Mouse (Mus musculus) midbrain, embryonic 11.5 days (tissue): ENCODE measurements around the gene Yeats4. TPM values are rescaled to one million over a fixed set of nuclear protein-coding genes. Genes with fewer than 3 reads are reported as not detected.

Experiments
- polyA plus RNA-seq: library from polyadenylated mRNA; unstranded; fragments of >200 nt; fragmentation: Nextera tagmentation; extraction: Ambion mirVana; gene quantifications from 2 replicates; pipeline ENCODE4 v1.2.1, GENCODE M21; 2014

Gene Yeats4
- polyA plus RNA-seq, 1 experiment from 2014 or later: 173 TPM

Other genes starting within 250 kb of the Yeats4 start
- 0.12 TPM in 1 of 2 replicates, not detected in the other for gene Best3, start 238.2 kb downstream of the Yeats4 start, polyA plus RNA-seq
- gene Lrrc10, start 179.2 kb downstream of the Yeats4 start, polyA plus RNA-seq: 0.15 TPM in 1 of 2 replicates, not detected in the other
- gene Cct2, start 160.7 kb downstream of the Yeats4 start, polyA plus RNA-seq: 337 and 338 TPM in 2 replicates
- gene Frs2, start 76.0 kb downstream of the Yeats4 start, polyA plus RNA-seq: 27.1 and 28.5 TPM in 2 replicates
- 0.14 TPM in 1 of 2 replicates, not detected in the other for gene 9530003J23Rik, start 14.2 kb upstream of the Yeats4 start, polyA plus RNA-seq
- 12.8 and 13.7 TPM in 2 replicates for gene Lyz2, start 57.8 kb upstream of the Yeats4 start, polyA plus RNA-seq
- not detected in 2 replicates for gene Lyz1, start 68.4 kb upstream of the Yeats4 start, polyA plus RNA-seq
- gene Cpsf6, start 155.5 kb upstream of the Yeats4 start, polyA plus RNA-seq: 235 and 238 TPM in 2 replicates